Mouse (Mus musculus): ENCODE data around the gene Pld2.
"Not testable (repeated sequence)": the region's sequence is repeated elsewhere in the genome, so short reads cannot be mapped to it uniquely, and the experiment has no call there.

Pld2 gene

DNA sequence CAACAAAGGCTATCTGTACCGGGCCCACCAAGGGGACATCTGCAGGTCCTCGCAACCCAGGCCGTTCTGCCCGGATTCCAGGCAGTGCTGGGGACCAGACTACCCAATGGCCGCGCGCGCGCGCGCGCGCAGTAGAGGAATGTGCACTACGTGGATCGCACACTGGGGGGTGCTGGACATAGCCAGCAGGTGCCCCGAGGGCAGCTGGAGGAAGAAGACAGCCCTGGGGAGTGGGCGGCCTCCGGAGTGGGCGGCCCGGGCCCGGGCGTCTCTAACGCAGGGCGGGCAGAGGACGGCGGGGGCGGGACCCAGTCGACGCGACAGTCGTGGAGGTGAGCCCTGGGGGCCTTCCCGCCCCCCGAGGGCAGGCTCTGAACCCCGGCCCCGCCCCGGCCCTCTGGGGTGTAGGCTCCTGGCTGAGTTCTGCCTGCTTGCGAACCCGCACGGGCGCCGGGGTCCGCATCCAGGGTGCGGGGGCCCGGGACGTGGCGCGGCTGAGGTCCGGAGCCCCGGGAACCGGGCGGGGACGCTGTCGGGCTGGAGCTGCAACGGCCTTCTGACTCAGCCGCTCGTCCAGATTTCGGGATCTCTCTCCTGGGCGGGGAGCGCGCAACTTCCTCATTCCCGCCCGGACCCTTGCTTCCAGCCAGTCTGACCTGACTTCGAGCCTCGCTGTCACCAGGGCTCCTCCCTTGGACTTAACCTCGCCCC is at the start of gene Pld2:
Gene Pld2, plus strand, starts transcription at position 188 of the 711 bp plus-strand sequence.
- peak; percentile 78 to 83 for DNase-seq

DNA sequence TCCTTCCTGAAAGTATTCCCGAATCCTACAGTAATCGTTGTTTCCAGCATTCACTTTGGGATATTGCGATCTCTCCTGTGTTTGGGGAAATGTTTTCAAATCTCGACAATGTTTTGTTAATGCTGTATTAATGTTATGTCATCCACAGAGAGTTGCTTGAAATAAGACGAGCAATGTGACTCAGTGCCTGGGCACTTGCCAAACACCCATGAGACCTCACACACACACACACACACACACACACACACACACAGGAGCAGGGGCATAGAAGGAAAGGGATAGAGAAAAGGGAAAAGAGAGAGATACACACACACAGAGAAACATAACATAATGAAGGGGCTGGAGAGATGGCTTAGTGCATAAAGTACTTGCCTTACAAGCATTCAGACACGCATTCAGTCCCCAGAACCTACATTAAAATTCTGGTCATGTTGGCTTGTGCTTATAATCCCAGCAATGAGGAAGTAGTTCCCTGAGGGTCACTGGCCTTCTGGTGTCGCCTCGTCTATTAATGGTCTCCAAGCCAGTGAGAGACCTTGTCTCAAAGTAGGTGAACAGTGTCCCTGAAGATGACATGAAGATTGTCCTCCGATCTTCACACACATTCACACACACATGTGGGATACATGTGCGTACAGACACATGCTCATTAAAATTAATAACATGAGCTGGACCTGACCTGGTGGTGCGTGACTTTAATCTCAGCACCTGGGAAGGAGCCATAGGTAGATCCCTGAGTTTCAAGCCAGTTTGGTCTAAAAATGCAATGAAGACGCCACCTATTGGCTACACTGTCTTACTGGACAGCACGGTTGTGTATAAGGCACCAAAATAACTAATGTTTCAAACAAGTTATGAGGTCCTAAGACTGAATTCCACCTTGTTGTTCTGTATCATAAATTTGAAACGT is 40.0 kb upstream of the Pld2 start:
- DNase-seq, result no peak

DNA sequence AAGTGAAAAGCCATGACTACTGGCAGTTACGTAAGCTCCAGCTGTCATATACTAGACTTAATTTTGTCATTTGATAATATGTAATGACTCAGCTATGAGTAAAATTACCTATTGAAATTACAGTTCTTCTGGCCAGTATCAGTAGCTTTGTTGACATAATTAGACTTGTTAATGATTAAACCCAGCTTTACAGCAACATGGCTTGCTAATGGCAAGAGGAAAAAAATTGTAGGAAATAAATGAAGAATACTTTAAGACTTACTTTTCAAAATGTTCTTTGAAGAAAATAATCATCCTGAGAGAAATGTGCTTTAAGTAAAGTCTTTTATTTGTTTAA is 39.4 kb upstream of the Pld2 start:
- no peak for DNase-seq

DNA sequence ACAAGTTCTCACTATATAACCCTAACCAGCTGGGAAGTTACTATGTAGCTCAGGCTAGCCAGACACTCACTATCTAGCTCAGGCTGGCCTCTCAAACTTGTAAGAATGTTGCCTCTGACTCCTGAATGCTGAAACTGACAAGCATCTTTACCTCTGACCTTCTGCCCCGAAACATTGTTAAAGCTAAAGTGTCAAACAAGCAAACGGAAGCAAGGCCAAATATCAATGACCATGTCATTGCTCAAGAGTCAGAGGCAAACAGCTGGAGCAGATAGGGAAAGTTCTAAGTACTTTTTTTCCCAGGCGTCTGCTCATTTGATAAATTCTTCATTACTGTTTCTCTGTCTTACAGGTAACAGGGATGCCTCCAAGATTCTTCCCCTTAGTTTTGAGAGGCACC is 37.8 kb upstream of the Pld2 start:
- DNase-seq, result no peak

DNA sequence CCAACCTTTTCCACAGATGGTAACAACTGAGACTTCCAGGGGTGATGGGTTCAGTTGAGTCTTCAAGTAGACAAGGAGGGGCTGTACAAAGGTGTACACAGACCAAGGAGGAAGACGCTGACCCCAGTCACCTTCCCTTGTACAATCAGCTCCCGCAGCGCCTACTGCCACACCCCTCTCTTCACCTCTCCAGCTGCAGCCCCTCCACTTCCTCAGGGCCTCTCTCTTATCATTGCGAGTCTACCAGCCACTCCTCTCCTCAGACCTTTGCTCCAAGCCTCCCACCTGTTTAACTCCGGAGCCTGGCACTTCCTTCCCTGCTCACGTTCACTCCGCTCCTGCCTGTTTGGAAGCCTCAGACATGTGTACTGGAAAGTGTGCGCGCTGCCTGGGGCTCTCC is 34.9 kb upstream of the Pld2 start, which contains the start of gene Tm4sf5:
Gene Tm4sf5, plus strand, starts transcription at position 275 of the 400 bp plus-strand sequence.
- DNase-seq, result no peak

DNA sequence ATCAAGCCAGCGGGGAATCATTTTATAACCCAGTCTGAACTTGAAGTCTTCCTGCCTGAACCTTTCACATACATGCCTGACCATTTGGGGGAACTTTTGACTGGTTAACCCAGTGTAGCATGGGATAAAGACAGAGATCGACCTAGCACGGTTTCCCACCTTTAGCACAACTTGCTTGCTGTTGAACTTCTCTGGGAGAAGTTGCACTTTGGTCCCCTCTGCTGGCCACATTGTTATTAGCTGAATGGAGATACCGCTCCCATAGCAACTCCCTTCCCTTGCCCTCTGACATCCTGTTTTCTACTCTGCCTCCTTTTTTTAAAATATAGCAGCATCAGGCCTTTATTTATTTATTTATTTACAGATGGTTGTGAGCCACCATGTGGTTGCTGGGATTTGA is 33.5 kb upstream of the Pld2 start:
- DNase-seq, result peak; percentile 53 to 78

DNA sequence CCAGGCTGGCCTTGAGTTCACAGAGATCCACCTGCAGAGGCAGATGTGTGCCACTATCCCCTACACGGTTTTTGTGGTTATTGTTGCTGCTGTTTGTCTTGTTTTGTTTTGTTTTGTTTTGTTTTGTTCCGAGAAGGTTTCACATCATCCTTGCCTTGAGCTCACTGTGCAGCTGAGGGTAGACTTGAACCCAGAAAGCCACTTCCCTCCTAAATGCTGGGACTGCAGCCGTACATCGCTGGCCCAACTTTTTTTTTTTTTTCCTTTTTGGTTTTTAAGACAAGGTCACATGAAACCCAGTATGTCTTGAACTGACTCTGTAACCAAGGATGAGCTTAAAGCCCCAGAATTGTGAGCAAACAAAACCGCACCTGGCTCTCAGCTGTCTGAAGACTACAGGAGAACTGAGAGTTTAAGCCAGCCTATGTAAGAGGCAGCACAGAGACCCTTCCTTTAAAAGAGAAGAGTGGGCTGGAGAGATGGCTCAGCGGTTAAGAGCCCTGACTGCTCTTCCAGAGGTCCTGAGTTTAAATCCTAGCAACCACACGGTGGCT is 32.8 kb upstream of the Pld2 start:
- peak in 1 of 2 experiments; percentile 60 for DNase-seq

DNA sequence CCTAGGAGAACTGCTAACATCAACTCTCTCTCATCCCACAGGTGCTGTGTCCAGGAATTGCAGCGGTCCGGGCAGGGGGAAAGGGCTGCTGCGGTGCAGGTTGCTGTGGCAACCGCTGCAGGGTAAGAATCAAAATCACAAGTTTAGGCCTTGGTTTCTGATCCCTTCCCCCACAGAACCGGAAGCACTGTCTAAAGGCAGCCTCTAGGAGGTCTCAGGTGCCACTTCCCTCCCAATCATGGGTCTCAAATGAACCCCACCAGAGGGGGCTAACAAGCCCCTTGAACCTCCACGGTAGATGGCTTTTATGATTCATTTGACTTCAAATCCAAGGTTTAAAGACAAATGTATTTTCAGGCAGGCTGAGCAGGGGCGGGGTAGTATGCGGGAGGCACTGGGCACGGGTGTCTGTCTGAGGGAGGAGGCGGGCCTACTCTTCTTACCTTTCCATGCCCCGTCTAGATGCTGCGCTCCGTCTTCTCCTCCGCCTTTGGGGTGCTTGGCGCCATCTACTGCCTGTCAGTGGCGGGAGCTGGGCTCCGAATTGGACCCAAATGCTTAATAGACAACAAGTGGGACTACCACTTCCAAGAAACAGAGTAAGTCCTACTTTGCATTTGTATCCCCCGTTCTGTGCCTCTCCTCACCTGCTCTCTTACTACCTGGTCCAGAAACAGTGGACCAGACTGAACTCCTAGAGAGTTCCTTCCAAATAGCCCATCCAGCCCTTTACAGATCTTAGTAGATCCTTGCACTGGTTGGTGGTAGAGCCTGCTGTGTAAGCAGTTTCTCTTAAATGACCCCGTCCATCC is 29.9 kb upstream of the Pld2 start:
- DNase-seq, result peak in 1 of 2 experiments; percentile 39

DNA sequence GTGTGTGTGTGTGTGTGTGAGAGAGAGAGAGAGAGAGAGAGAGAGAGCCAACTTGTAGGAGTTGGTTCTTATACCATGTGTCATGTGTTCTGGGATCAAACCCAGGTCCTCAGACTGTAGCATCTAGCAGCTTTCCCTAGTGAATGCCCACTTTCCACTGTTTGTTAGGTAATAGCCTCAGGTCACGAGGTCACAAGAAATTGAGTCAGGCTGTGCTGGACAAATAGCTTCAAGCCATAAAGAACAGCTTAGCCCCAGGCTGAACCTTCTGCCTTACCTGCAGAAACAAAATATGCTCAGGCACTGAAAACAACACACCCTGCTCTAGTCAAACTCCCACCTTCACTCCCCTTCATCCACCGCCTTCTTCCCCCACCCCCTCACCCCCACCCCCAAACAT is 28.6 kb upstream of the Pld2 start:
- no peak for DNase-seq

DNA sequence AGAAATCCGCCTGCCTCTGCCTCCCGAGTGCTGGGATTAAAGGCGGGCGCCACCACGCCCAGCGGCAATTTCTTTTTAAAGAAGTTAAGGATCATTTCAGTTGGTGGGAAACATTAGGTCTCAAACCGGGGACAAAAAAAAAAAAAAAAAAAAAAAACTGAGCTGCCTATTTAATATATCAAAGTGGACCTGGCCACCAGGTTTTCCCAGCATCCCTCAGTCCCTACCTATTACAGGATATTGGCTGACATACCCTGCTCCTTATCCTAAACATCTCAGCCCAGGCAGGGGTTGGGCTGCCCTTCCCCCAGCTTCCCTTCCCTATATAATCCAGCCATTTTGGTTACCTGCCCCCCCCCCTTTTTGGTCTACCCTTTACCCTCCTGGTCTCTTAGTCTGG is 28.0 kb upstream of the Pld2 start:
- DNase-seq, result no peak

DNA sequence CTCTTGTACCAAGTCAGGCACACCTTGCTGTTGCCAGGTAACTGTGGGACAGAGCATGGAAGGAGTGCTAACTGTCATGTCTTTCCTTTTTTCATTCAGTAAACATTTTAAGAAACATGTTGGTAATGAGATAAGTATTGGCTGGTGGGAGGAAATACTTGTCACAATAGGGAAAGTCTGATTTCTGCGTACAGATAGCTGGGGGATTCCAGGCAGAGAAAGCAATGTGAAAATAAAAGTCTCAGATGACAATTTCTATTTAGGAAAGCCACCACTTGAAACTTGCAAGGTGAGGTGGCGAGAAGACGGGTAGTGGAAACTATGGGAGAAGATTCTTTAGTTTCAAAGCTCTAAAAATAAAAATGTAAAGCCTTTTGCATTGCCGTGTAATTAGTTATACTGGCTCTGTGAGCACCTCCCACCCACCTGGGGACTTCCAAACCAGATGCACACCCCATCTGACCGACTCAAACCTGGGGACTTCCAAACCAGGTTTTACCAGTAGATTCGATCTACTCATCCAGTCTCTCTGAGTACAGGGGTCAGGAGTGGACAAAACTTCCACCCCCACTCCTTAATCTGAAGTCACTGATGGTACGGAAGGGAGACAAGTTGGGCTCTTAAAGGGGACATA is 27.0 kb upstream of the Pld2 start:
- DNase-seq, result no peak

DNA sequence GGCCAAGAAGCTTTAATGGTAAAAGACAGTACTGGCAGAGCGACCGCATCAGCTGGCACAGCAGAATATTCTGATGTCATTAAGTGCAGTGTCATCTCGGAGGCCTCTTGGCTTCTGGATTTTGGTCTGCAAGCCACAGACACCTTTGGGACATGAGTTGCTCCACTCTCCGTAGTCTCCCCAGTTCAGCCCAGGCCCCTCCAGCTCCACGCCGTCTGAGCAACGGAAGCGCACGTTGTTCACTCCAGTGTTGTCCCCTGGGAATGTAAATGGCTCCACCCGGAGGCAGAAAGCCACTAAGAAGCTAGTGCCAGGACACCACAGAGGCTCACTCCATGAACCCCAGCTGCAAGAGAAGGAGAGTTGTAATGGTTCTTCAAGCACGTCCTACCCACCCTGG is 26.3 kb upstream of the Pld2 start:
- no peak for DNase-seq

DNA sequence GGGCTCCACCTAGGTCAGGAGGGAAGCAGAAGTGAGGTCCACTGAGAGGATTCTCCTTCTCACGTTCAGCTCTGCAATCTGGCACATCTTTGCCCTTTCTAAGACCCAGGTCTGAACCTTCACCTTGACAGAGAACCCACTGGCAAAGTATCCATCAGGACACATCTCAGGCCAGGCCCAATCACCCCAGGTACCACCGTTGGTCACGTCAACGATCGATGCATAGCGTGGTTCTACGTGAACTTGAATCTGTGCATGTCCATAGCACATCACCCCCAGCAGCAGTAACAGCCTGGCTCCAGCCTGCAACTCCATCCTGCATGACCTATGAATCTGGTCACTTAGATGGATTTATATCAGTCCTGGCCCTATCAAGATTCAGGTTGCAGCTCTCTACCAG is 25.6 kb upstream of the Pld2 start, which contains the start of gene Vmo1:
Gene Vmo1, minus strand, starts transcription at position 329 of the 400 bp plus-strand sequence.
- DNase-seq, result no peak

DNA sequence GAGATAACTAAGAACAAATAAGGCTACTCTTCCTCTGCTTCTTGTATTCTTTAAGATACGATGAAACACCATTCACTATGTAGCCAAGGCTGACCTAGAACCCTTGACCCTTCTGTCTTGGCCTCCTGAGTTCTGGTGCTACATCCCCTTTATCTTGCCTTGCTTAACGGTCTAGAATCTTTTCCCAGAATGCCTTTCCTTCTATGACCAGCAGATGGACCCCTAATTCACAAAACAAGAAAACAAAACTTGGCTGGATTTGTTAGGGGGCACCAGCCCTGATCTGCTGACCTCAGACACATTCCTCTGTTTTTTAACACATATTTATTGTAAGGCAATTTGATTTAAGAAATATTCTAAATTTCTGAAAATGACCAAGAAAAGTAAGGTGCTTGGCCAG is 23.5 kb upstream of the Pld2 start:
- DNase-seq, result no peak

DNA sequence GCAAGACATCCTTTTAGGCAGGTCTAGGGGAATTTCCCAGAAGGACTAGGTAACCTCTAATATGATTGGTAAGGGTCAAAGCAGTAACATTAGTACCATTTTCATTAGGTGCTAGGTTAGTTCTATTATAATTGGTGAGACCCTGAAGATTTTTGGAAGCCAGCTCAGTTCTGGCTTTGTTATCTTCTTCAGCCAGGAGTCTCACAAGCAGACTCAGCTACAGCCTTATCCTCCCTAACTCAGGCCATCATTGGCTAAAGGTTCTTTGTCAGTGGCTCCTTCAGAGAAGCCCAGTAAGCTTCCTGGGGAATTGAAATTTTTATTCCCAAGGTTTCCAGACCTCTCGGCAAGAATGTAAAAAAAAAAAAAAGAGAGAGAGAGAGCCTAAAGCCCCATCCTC is 21.4 kb upstream of the Pld2 start:
- no peak for DNase-seq

DNA sequence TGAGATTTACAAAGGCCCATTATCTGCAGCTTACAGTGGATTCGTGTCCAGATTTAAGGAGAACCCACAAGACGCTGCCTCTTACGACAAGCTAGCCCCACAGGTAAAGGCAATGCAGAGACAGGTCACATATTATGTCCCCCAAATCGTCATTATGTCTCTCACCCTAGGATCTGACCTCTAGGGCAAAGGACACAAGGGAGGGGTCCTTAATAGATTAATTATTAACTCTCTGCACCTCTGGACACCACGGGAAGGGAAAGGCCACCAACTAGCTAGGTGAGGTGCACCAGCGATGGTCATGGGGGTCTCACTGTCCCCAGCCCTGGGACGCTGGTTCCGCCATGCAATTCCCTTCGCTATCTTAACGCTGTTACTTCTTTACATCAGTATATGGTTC is 20.9 kb upstream of the Pld2 start, which contains the start of gene Gltpd2:
Gene Gltpd2, plus strand, starts transcription at position 274 of the 400 bp plus-strand sequence.
- no peak for DNase-seq

DNA sequence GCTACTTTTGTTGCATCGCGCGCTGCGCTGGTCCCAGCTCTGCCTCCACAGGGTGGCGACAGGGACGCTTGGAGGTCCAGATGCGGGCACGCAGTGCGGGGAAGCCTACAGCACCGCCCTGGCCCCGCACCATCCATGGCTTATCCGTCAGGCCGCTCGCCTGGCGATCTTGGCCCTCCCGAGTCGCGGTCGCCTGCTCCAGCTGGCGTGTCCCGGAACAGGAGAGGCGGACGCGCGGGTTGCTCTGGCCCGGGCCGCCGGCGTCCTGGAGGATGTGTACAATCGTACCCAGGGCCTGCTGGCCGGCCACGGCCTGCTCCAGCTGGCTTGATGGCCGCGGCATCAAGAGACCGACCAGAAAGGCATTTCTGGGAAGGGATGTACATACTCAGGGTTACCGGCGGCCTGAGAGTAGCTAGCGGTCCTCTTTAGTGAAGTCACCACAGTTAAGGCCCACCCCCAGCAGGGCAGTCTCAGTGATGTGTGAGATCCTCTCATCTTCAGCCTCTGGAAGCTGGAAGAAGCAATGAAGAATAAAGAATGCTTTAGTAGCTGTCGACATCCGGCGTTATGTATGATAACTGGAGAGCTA is 19.6 kb upstream of the Pld2 start:
- DNase-seq, result no peak

DNA sequence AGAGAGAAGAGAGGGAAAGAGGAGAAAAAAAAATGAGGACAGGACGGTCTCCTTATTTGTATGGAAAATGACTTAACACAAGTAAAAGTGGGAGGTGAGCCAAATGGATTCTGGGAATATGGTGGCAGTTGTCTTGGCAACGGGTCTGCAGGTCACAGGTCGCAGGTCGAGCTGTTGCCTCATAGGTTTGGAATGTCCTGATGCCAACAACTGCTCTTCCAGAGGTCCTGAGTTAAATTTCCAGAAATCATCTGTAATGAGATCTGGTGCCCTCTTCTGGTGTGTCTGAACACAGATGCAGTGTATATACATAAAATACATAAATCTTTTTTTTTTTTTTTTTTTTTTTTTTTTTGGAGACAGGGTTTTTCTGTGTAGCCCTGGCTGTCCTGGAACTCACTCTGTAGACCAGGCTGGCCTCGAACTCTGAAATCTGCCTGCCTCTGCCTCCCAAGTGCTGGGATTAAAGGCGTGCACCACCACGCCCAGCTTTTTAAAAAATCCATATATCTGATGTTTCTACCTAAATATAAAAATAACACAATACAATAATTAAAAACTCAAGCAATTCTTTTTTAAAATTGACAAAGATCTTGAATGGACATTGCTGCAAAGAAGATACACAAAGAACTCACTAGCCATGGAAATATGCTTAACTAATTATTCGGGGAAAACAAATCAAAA is 16.4 kb upstream of the Pld2 start:
- not testable (repeated sequence) for DNase-seq

DNA sequence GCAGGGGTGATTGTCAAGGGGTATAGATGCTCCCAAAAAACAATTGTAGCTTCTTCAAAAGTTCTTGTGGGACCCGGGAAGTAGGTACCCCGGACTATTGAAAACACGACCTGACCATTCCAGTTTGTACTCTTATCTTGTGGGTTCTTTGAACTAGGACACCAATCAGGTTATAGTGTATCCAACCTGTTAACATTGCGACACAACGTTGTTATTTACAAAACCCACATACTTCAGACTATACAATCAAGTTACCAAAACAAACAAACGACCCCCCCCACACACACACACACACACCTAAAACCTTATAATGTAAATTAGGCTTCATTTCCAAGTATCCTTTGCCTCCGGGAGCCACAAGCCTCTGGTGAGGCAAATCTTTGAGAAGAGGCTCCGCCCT is 15.1 kb upstream of the Pld2 start:
- DNase-seq, result no peak

DNA sequence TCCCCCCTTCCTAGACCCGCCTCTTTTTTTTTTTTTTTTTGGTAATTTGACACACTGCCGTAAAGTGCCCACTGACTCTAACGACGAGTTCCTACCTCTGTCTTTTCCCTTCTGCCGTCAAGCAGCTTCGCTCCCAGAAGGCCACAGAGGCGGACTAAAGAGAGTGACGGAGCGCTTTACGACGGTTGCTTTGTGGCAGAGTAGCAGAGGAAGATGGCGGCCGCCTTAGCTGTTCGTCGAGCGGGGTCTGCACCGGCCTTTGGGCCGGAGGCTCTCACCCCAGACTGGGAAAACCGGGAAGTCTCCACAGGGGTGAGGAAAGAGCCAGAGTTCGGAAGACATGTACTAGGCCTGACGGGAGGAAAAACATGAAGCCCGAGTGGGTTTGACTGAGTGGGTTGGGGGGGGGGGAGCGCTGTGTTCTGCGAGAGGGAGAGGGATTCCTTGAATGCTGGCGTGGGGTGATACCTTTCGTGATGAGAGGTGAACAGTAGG is 14.6 kb upstream of the Pld2 start, which contains the start of gene Psmb6:
Gene Psmb6, plus strand, starts transcription at position 184 of the 495 bp plus-strand sequence.
- peak; percentile 86 to 94 for DNase-seq

DNA sequence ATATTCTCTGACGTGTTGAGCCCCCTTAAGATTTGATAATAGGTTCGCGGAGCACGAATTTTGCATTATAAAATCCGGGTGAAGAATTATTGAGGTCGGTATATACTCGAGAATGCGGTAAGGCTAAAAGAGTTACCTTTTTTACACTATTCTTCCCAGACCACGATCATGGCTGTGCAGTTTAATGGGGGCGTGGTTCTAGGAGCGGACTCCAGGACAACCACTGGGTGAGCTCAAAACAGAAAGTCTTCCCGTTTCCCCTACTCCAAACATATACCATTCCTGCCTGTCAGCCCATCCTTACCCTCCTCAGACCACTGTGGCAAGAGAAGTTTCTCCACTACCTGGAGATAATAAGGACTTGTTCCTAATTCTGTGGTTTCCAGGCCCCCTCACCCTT is 14.1 kb upstream of the Pld2 start:
- no peak for DNase-seq
